In genomic region chr14:123048451-123048850, GRCm38 (mm10) we compare ENCODE assay signal across 28 mouse cellular contexts.
A peak's percentile ranks its signal among the peaks of the same experiment; 100 is the strongest.
DNase-seq lines count a peak whose midpoint lies in the region; ATAC-seq lines count a peak whose summit lies in the region.
"Had no signal": no experiment of that assay in that cellular context is flagged by ENCODE, and none has a peak within 500 bp of the region (broad histone marks: within the 10 kb centered on the region; RNA-seq: fewer than 3 reads in every experiment).

No protein-coding gene starts in this region.

- no peaks in the 10 kb centered on the region for H3K9me3 ChIP-seq in kidney, embryonic 15.5 days (replicated peaks)
- H3K9me3 ChIP-seq: embryonic facial prominence, embryonic 13.5 days; forebrain, embryonic 10.5 days; forebrain, embryonic 13.5 days; G1E; heart, embryonic 10.5 days; heart, embryonic 13.5 days had no signal

- ATAC-seq in kidney, embryonic 15.5 days (replicated peaks; ENCODE audit: low FRiP score) = peak; percentile 79
- ATAC-seq: forebrain, embryonic 13.5 days; forebrain, embryonic 16.5 days; hindbrain, postnatal 0 days; Patski had no signal

- H3K36me3 ChIP-seq in kidney, embryonic 15.5 days = no peaks in the 10 kb centered on the region
- H3K36me3 ChIP-seq: embryonic facial prominence, embryonic 13.5 days; forebrain, embryonic 10.5 days; G1E; heart, embryonic 10.5 days; heart, embryonic 13.5 days had no signal

- H3K27me3 ChIP-seq in kidney, embryonic 15.5 days = no peaks in the 10 kb centered on the region
- H3K27me3 ChIP-seq: CH12.LX; embryonic facial prominence, embryonic 13.5 days; forebrain, embryonic 13.5 days; heart, embryonic 13.5 days; Patski had no signal

- H3K4me1 ChIP-seq in kidney, embryonic 15.5 days = no peaks in the 10 kb centered on the region
- H3K4me1 ChIP-seq: forebrain, embryonic 13.5 days had no signal

- H3K9ac ChIP-seq in kidney, embryonic 15.5 days = no peak overlapping the region
- H3K9ac ChIP-seq: embryonic facial prominence, embryonic 13.5 days; forebrain, embryonic 13.5 days; heart, embryonic 13.5 days; hindbrain, embryonic 14.5 days had no signal

- DNase-seq in embryo, embryonic 11 days = peak; percentile 9
- no peak for DNase-seq in embryo, embryonic 10 days (ENCODE audit: low spot score)
- no peak for DNase-seq in kidney, postnatal 10 days
- DNase-seq in kidney, postnatal 14 days = peak; percentile 7
- no peak for DNase-seq in kidney, postnatal 36 days
- DNase-seq: adrenal gland, postnatal 10 days; adrenal gland, postnatal 36 days; B cell, adult 2 months; cerebellum, adult 18-20 months; cerebellum, adult 9-10 months; cerebellum, postnatal 14 days; gastrocnemius, postnatal 10 days; gastrocnemius, postnatal 36 days; heart, adult 2 months; heart, postnatal 14 days; heart, postnatal 4 days had no signal

- no peak overlapping the region for H3K4me3 ChIP-seq in kidney, embryonic 15.5 days (replicated peaks)
- H3K4me3 ChIP-seq: embryonic facial prominence, embryonic 13.5 days; forebrain, embryonic 10.5 days; forebrain, embryonic 13.5 days; heart, adult 2 months; heart, embryonic 10.5 days; heart, embryonic 13.5 days had no signal

- no peak overlapping the region for H3K4me2 ChIP-seq in kidney, embryonic 15.5 days
- H3K4me2 ChIP-seq: embryonic facial prominence, embryonic 13.5 days; forebrain, embryonic 13.5 days; heart, embryonic 13.5 days; hindbrain, embryonic 14.5 days had no signal

- peak overlapping the region; percentile 32; the same call in 1 of the 2 replicates for H3K27ac ChIP-seq in kidney, embryonic 15.5 days
- H3K27ac ChIP-seq: embryonic facial prominence, embryonic 13.5 days; forebrain, embryonic 10.5 days; forebrain, embryonic 13.5 days; heart, adult 2 months; heart, embryonic 10.5 days; heart, embryonic 13.5 days; hindbrain, embryonic 14.5 days; hindbrain, postnatal 0 days had no signal

Comparison
In these comparisons a context has a peak if more than half of its experiments do, and no peak if none do; other contexts are left out.
1. DNase-seq: peak in embryo, embryonic 11 days (single experiment) and kidney, postnatal 14 days (single experiment); none in embryo, embryonic 10 days (single experiment), kidney, postnatal 10 days (single experiment) and kidney, postnatal 36 days (0 of 2).